Mouse (Mus musculus): Measurements from ENCODE around the gene Slco3a1. TPM values are rescaled to one million over a fixed set of nuclear protein-coding genes. Genes with fewer than 3 reads are reported as not detected.

The Slco3a1 gene
- polyA plus RNA-seq, 1 experiment from 2014 or later = 8.1 TPM

- no peaks in the 10 kb centered on the region for H3K27me3 ChIP-seq (replicated peaks)
- H3K27ac ChIP-seq = no peak overlapping the region
- H3K4me3 ChIP-seq (replicated peaks) = no peak overlapping the region
- no peak overlapping the region for H3K9ac ChIP-seq
- H3K4me1 ChIP-seq (replicated peaks) = no peaks in the 10 kb centered on the region
- no peaks in the 10 kb centered on the region for H3K36me3 ChIP-seq
- no peak overlapping the region for H3K4me2 ChIP-seq (replicated peaks)
- H3K9me3 ChIP-seq = no peaks in the 10 kb centered on the region
- 22% methylated on average over 2 of the region's 2 CpGs for WGBS
- no peak for ATAC-seq
Measured at GRCm38 (mm10) chr7:74447781-74448180, 106.8 kb downstream of the Slco3a1 start.

- Histone ChIP-seq H3K4me2 (replicated peaks) (no peak overlapping the region), H3K4me3 (replicated peaks) (no peak overlapping the region), H3K36me3 (no peaks in the 10 kb centered on the region), H3K4me1 (replicated peaks) (no peaks in the 10 kb centered on the region), H3K27me3 (replicated peaks) (no peaks in the 10 kb centered on the region), H3K9ac (no peak overlapping the region), H3K27ac (no peak overlapping the region), H3K9me3 (no peaks in the 10 kb centered on the region)
- WGBS = 85% methylated on average over 5 of the region's 5 CpGs
- ATAC-seq = no peak
Measured at GRCm38 (mm10) chr7:74445148-74445547, 109.4 kb downstream of the Slco3a1 start.

- ATAC-seq = no peak
- H3K9me3 ChIP-seq = no peaks in the 10 kb centered on the region
- H3K27ac ChIP-seq = no peak overlapping the region
- H3K27me3 ChIP-seq (replicated peaks) = no peaks in the 10 kb centered on the region
- no peaks in the 10 kb centered on the region for H3K4me1 ChIP-seq (replicated peaks)
- no peak overlapping the region for H3K4me3 ChIP-seq (replicated peaks)
- H3K36me3 ChIP-seq = no peaks in the 10 kb centered on the region
- no peak overlapping the region for H3K4me2 ChIP-seq (replicated peaks)
- no peak overlapping the region for H3K9ac ChIP-seq
- WGBS = 72% methylated on average over 5 of the region's 5 CpGs
Measured at GRCm38 (mm10) chr7:74442380-74442779, 112.2 kb downstream of the Slco3a1 start.

- ATAC-seq = no peak
- 17% methylated on average over 1 of the region's 1 CpGs for WGBS
- Histone ChIP-seq H3K9ac (no peak overlapping the region), H3K27ac (no peak overlapping the region), H3K9me3 (no peaks in the 10 kb centered on the region), H3K36me3 (no peaks in the 10 kb centered on the region), H3K4me3 (replicated peaks) (no peak overlapping the region), H3K4me1 (replicated peaks) (0 out of 2 replicates have a peak, but pooled peaks cover 3% of the 10 kb centered on the region), H3K4me2 (replicated peaks) (no peak overlapping the region), H3K27me3 (replicated peaks) (no peaks in the 10 kb centered on the region)
Measured at GRCm38 (mm10) chr7:74437534-74437933, 117.0 kb downstream of the Slco3a1 start.

GRCm38 (mm10) chr7:74436642-74437041, 117.9 kb downstream of the Slco3a1 start:
- H3K27me3 ChIP-seq (replicated peaks) = no peaks in the 10 kb centered on the region
- no peak overlapping the region for H3K27ac ChIP-seq
- no peaks in the 10 kb centered on the region for H3K9me3 ChIP-seq
- no peaks in the 10 kb centered on the region for H3K36me3 ChIP-seq
- 84% methylated on average over 2 of the region's 2 CpGs for WGBS
- no peak for ATAC-seq
- H3K4me3 ChIP-seq (replicated peaks) = no peak overlapping the region
- H3K4me1 ChIP-seq (replicated peaks) = 0 out of 2 replicates have a peak, but pooled peaks cover 3% of the 10 kb centered on the region
- no peak overlapping the region for H3K9ac ChIP-seq
- no peak overlapping the region for H3K4me2 ChIP-seq (replicated peaks)

- Histone ChIP-seq H3K4me3 (replicated peaks) (no peak overlapping the region), H3K4me1 (replicated peaks) (0 out of 2 replicates have a peak, but pooled peaks cover 3% of the 10 kb centered on the region), H3K4me2 (replicated peaks) (no peak overlapping the region), H3K9me3 (no peaks in the 10 kb centered on the region), H3K9ac (no peak overlapping the region), H3K27me3 (replicated peaks) (no peaks in the 10 kb centered on the region), H3K27ac (no peak overlapping the region), H3K36me3 (no peaks in the 10 kb centered on the region)
- 65% methylated on average over 2 of the region's 2 CpGs for WGBS
- ATAC-seq = no peak
Measured at GRCm38 (mm10) chr7:74432950-74433349, 121.6 kb downstream of the Slco3a1 start.

- Histone ChIP-seq H3K4me2 (replicated peaks) (no peak overlapping the region), H3K27ac (no peak overlapping the region), H3K27me3 (replicated peaks) (no peaks in the 10 kb centered on the region), H3K4me1 (replicated peaks) (0 out of 2 replicates have a peak, but pooled peaks cover 3% of the 10 kb centered on the region), H3K9me3 (no peaks in the 10 kb centered on the region), H3K36me3 (no peaks in the 10 kb centered on the region), H3K4me3 (replicated peaks) (no peak overlapping the region), H3K9ac (no peak overlapping the region)
- ATAC-seq = no peak
- 70% methylated on average over 3 of the region's 3 CpGs for WGBS
Measured at GRCm38 (mm10) chr7:74429252-74429651, 125.3 kb downstream of the Slco3a1 start.

- Histone ChIP-seq H3K27ac (no peak overlapping the region), H3K9me3 (no peaks in the 10 kb centered on the region), H3K4me2 (replicated peaks) (no peak overlapping the region), H3K36me3 (no peaks in the 10 kb centered on the region), H3K4me3 (replicated peaks) (no peak overlapping the region), H3K9ac (no peak overlapping the region), H3K27me3 (replicated peaks) (no peaks in the 10 kb centered on the region), H3K4me1 (replicated peaks) (no peaks in the 10 kb centered on the region; the same call in 1 of the 2 replicates)
- 38% methylated on average over 1 of the region's 1 CpGs for WGBS
- ATAC-seq = no peak
Measured at GRCm38 (mm10) chr7:74427135-74427534, 127.4 kb downstream of the Slco3a1 start.

GRCm38 (mm10) chr7:74425941-74426340, 128.6 kb downstream of the Slco3a1 start:
- Histone ChIP-seq H3K4me3 (replicated peaks) (no peak overlapping the region), H3K9me3 (no peaks in the 10 kb centered on the region), H3K27me3 (replicated peaks) (no peaks in the 10 kb centered on the region), H3K27ac (no peak overlapping the region), H3K4me2 (replicated peaks) (no peak overlapping the region), H3K36me3 (no peaks in the 10 kb centered on the region), H3K9ac (no peak overlapping the region), H3K4me1 (replicated peaks) (no peaks in the 10 kb centered on the region; the same call in 1 of the 2 replicates)
- no peak for ATAC-seq
- 80% methylated on average over 1 of the region's 1 CpGs for WGBS

- H3K4me1 ChIP-seq (replicated peaks) = no peaks in the 10 kb centered on the region; the same call in 1 of the 2 replicates
- H3K27ac ChIP-seq = no peak overlapping the region
- H3K36me3 ChIP-seq = no peaks in the 10 kb centered on the region
- H3K9me3 ChIP-seq = no peaks in the 10 kb centered on the region
- 38% methylated on average over 9 of the region's 9 CpGs for WGBS
- no peak overlapping the region for H3K4me3 ChIP-seq (replicated peaks)
- no peak overlapping the region for H3K9ac ChIP-seq
- no peaks in the 10 kb centered on the region for H3K27me3 ChIP-seq (replicated peaks)
- ATAC-seq = peak; percentile 71
- H3K4me2 ChIP-seq (replicated peaks) = no peak overlapping the region
Measured at GRCm38 (mm10) chr7:74423928-74424850, 130.4 kb downstream of the Slco3a1 start.

- ATAC-seq = no peak
- Histone ChIP-seq H3K36me3 (no peaks in the 10 kb centered on the region), H3K9ac (no peak overlapping the region), H3K9me3 (no peaks in the 10 kb centered on the region), H3K4me1 (replicated peaks) (no peaks in the 10 kb centered on the region; the same call in 1 of the 2 replicates), H3K4me3 (replicated peaks) (no peak overlapping the region), H3K27me3 (replicated peaks) (no peaks in the 10 kb centered on the region), H3K27ac (no peak overlapping the region), H3K4me2 (replicated peaks) (no peak overlapping the region)
- WGBS = 73% methylated on average over 3 of the region's 3 CpGs
Measured at GRCm38 (mm10) chr7:74423316-74423715, 131.3 kb downstream of the Slco3a1 start.

- ATAC-seq = no peak
- 76% methylated on average over 2 of the region's 2 CpGs for WGBS
- no peaks in the 10 kb centered on the region; the same call in 1 of the 2 replicates for H3K4me1 ChIP-seq (replicated peaks)
Measured at GRCm38 (mm10) chr7:74422731-74423130, 131.8 kb downstream of the Slco3a1 start.

GRCm38 (mm10) chr7:74422002-74422401, 132.6 kb downstream of the Slco3a1 start:
- H3K27me3 ChIP-seq (replicated peaks) = no peaks in the 10 kb centered on the region
- no peaks in the 10 kb centered on the region for H3K36me3 ChIP-seq
- 74% methylated on average over 13 of the region's 13 CpGs for WGBS
- no peak for ATAC-seq
- no peak overlapping the region for H3K4me2 ChIP-seq (replicated peaks)
- no peak overlapping the region for H3K9ac ChIP-seq
- no peaks in the 10 kb centered on the region for H3K9me3 ChIP-seq
- no peak overlapping the region for H3K4me3 ChIP-seq (replicated peaks)
- H3K4me1 ChIP-seq (replicated peaks) = no peaks in the 10 kb centered on the region; the same call in 1 of the 2 replicates
- no peak overlapping the region for H3K27ac ChIP-seq

More at GRCm38 (mm10) chr7:74422731-74423130, 131.8 kb downstream of the Slco3a1 start:
- Histone ChIP-seq H3K9ac (no peak overlapping the region), H3K36me3 (no peaks in the 10 kb centered on the region), H3K4me3 (replicated peaks) (no peak overlapping the region), H3K9me3 (no peaks in the 10 kb centered on the region), H3K27ac (no peak overlapping the region), H3K27me3 (replicated peaks) (no peaks in the 10 kb centered on the region), H3K4me2 (replicated peaks) (no peak overlapping the region)
